ENCODE assay signal across 32 mouse cellular contexts in genomic region chr11:98270466-98270865, GRCm38 (mm10). TPM values are rescaled to one million over a fixed set of nuclear protein-coding genes. Genes with fewer than 3 reads are reported as not detected.
A peak's percentile ranks its signal among the peaks of the same experiment; 100 is the strongest.
DNase-seq lines count a peak whose midpoint lies in the region; ATAC-seq and TF ChIP-seq lines count a peak whose summit lies in the region.
"Had no signal": no experiment of that assay in that cellular context is flagged by ENCODE, and none has a peak within 500 bp of the region (broad histone marks: within the 10 kb centered on the region; RNA-seq: fewer than 3 reads in every experiment).

No protein-coding gene starts in this region.

- DNase-seq in forebrain, embryonic 14.5 days (ENCODE audit: low spot score) = no peak
- no peak for DNase-seq in forebrain, embryonic 10.5 days (ENCODE audit: extremely low spot score, low spot score)
- peak; percentile 52 for DNase-seq in heart, adult 11 months
- DNase-seq in left cerebral cortex, adult 2 months (ENCODE audit: extremely low spot score in 1 of 2, low spot score in 2 of 2) = no peak
- DNase-seq in left cerebral cortex, adult 18-20 months (ENCODE audit: low spot score in 2 of 2) = no peak
- DNase-seq: adrenal gland, postnatal 10 days; adrenal gland, postnatal 36 days; B cell, adult 2 months; cerebellum, adult 18-20 months; cerebellum, adult 9-10 months; cerebellum, postnatal 14 days; gastrocnemius, postnatal 10 days; gastrocnemius, postnatal 36 days; heart, postnatal 10 days; heart, postnatal 36 days; kidney, adult 11 months had no signal

- H3K27me3 ChIP-seq in forebrain, embryonic 14.5 days (replicated peaks; ENCODE audit: control insufficient read depth, insufficient read depth, low read length) = no peaks in the 10 kb centered on the region
- H3K27me3 ChIP-seq in forebrain, embryonic 10.5 days (ENCODE audit: poor library complexity, severe bottlenecking) = no peaks in the 10 kb centered on the region
- H3K27me3 ChIP-seq in heart, embryonic 12.5 days (replicated peaks) = no peaks in the 10 kb centered on the region
- H3K27me3 ChIP-seq: CH12.LX; embryonic facial prominence, embryonic 12.5 days; embryonic facial prominence, embryonic 15.5 days; heart, embryonic 15.5 days; hindbrain, embryonic 13.5 days; intestine, embryonic 15.5 days; Patski had no signal

- TF ChIP-seq CTCF in left cerebral cortex, adult 2 months (IDR thresholded peaks at IDR 0.05) = no peak

- no peak for ATAC-seq in forebrain, embryonic 14.5 days
- ATAC-seq in heart, embryonic 12.5 days (ENCODE audit: insufficient number of reproducible peaks, low FRiP score) = no peak
- ATAC-seq: hindbrain, embryonic 16.5 days; intestine, embryonic 15.5 days; Patski had no signal

- peaks cover 53% of the 10 kb centered on the region for H3K36me3 ChIP-seq in forebrain, embryonic 14.5 days (ENCODE audit: control insufficient read depth, insufficient read depth, low read length)
- peaks cover 92% of the 10 kb centered on the region for H3K36me3 ChIP-seq in forebrain, embryonic 10.5 days (replicated peaks)
- H3K36me3 ChIP-seq in heart, embryonic 12.5 days = peaks cover 90% of the 10 kb centered on the region

- no peak overlapping the region for H3K4me3 ChIP-seq in forebrain, embryonic 14.5 days (ENCODE audit: low read depth, low read length)
- no peak overlapping the region for H3K4me3 ChIP-seq in forebrain, embryonic 10.5 days
- no peak overlapping the region for H3K4me3 ChIP-seq in heart, embryonic 12.5 days
- no peak overlapping the region for H3K4me3 ChIP-seq in left cerebral cortex, adult 2 months
- H3K4me3 ChIP-seq: embryonic facial prominence, embryonic 12.5 days; embryonic facial prominence, embryonic 15.5 days; heart, embryonic 15.5 days; hindbrain, embryonic 10.5 days; hindbrain, embryonic 13.5 days; intestine, embryonic 15.5 days had no signal

- H3K4me2 ChIP-seq in forebrain, embryonic 14.5 days (ENCODE audit: low read length) = no peak overlapping the region
- no peak overlapping the region for H3K4me2 ChIP-seq in heart, embryonic 12.5 days
- H3K4me2 ChIP-seq: embryonic facial prominence, embryonic 12.5 days; embryonic facial prominence, embryonic 15.5 days; heart, embryonic 11.5 days; heart, embryonic 15.5 days; hindbrain, embryonic 13.5 days; intestine, embryonic 15.5 days had no signal

- no peaks in the 10 kb centered on the region for H3K9me3 ChIP-seq in forebrain, embryonic 14.5 days (replicated peaks; ENCODE audit: control insufficient read depth, low read length)
- H3K9me3 ChIP-seq in forebrain, embryonic 10.5 days = no peaks in the 10 kb centered on the region
- no peaks in the 10 kb centered on the region for H3K9me3 ChIP-seq in heart, embryonic 12.5 days (replicated peaks)
- H3K9me3 ChIP-seq: embryonic facial prominence, embryonic 12.5 days; embryonic facial prominence, embryonic 15.5 days; G1E; heart, embryonic 15.5 days; hindbrain, embryonic 10.5 days; hindbrain, embryonic 13.5 days; intestine, embryonic 15.5 days had no signal

- peaks cover 20% of the 10 kb centered on the region for H3K4me1 ChIP-seq in forebrain, embryonic 14.5 days (ENCODE audit: control insufficient read depth, insufficient read depth, low read length)
- no peaks in the 10 kb centered on the region for H3K4me1 ChIP-seq in forebrain, embryonic 10.5 days
- peaks cover under 1% of the 10 kb centered on the region; the same call in 1 of the 2 replicates for H3K4me1 ChIP-seq in heart, embryonic 12.5 days (replicated peaks)
- H3K4me1 ChIP-seq: embryonic facial prominence, embryonic 12.5 days; embryonic facial prominence, embryonic 15.5 days; hindbrain, embryonic 10.5 days; intestine, embryonic 15.5 days had no signal

- no peak overlapping the region for H3K9ac ChIP-seq in forebrain, embryonic 14.5 days (ENCODE audit: low read length)
- H3K9ac ChIP-seq in heart, embryonic 12.5 days = no peak overlapping the region
- H3K9ac ChIP-seq: embryonic facial prominence, embryonic 12.5 days; embryonic facial prominence, embryonic 15.5 days; heart, embryonic 15.5 days; hindbrain, embryonic 13.5 days; intestine, embryonic 15.5 days had no signal

- intact Hi-C loops in left cerebral cortex, adult 2 months (cut with DNase I) = no loop called here

- H3K27ac ChIP-seq in forebrain, embryonic 14.5 days (ENCODE audit: low read depth, low read length) = 0 out of 2 replicates have a peak overlapping the region, but pooled peaks have one; percentile 1
- no peak overlapping the region for H3K27ac ChIP-seq in forebrain, embryonic 10.5 days
- no peak overlapping the region for H3K27ac ChIP-seq in heart, embryonic 12.5 days (ENCODE audit: poor library complexity, severe bottlenecking)
- peak overlapping the region; percentile 72 for H3K27ac ChIP-seq in left cerebral cortex, adult 2 months
- H3K27ac ChIP-seq: embryonic facial prominence, embryonic 12.5 days; embryonic facial prominence, embryonic 15.5 days; heart, embryonic 15.5 days; hindbrain, embryonic 10.5 days; hindbrain, embryonic 13.5 days; intestine, embryonic 15.5 days had no signal

RNA-seq across cellular contexts. Expression of gene Neurod2, which starts 59.0 kb away (rescaled TPM):
- polyA plus RNA-seq in forebrain, embryonic 14.5 days (2014; fragmentation: Nextera tagmentation; extraction: Ambion mirVana) = 64.1 and 90.9 TPM in 2 replicates
- 0.14 TPM in 1 of 2 replicates, not detected in the other for polyA plus RNA-seq in forebrain, embryonic 10.5 days (2016; fragmentation: Nextera tagmentation; extraction: Ambion mirVana)
- not detected in 2 replicates for polyA plus RNA-seq in heart, embryonic 12.5 days (2016; fragmentation: Nextera tagmentation; extraction: Ambion mirVana)
- 10 to 100 TPM; 70.2 to 76.3 TPM for total RNA-seq in left cerebral cortex, adult 2 months (2021)
- total RNA-seq in left cerebral cortex, adult 18-20 months (2021) = 10 to 100 TPM; 70.9 to 73.2 TPM
- total RNA-seq: adrenal gland, adult 18-20 months; adrenal gland, postnatal 10 days; adrenal gland, postnatal 36 days; CH12.LX; gastrocnemius, adult 18-20 months; gastrocnemius, postnatal 10 days; gastrocnemius, postnatal 36 days; granulocyte monocyte progenitor cell, adult 5-6 weeks; heart, adult 8-10 months; heart, postnatal 10 days; heart, postnatal 36 days had no signal
- polyA plus RNA-seq: G1E; heart, embryonic 15.5 days; Patski had no signal

Comparison
In these comparisons a context has a peak if more than half of its experiments do, and no peak if none do; other contexts are left out.
1. H3K27ac ChIP-seq: peak in forebrain, embryonic 14.5 days (single experiment) and left cerebral cortex, adult 2 months (single experiment); none in forebrain, embryonic 10.5 days (single experiment) and heart, embryonic 12.5 days (single experiment).
2. RNA of gene Neurod2, which starts 59.0 kb away (polyA plus RNA-seq): 64.1 to 90.9 TPM in forebrain, embryonic 14.5 days; 0.14 TPM in forebrain, embryonic 10.5 days and not detected in heart, embryonic 12.5 days; every median in the first group is over 10 times any median in the second.